Mouse (Mus musculus): Measurements from ENCODE around the gene Kif23. TPM values are rescaled to one million over a fixed set of nuclear protein-coding genes. Genes with fewer than 3 reads are reported as not detected.

Gene Kif23
- total and polyA plus RNA-seq, 2 experiments = 0.43 to 0.83 TPM

DNA sequence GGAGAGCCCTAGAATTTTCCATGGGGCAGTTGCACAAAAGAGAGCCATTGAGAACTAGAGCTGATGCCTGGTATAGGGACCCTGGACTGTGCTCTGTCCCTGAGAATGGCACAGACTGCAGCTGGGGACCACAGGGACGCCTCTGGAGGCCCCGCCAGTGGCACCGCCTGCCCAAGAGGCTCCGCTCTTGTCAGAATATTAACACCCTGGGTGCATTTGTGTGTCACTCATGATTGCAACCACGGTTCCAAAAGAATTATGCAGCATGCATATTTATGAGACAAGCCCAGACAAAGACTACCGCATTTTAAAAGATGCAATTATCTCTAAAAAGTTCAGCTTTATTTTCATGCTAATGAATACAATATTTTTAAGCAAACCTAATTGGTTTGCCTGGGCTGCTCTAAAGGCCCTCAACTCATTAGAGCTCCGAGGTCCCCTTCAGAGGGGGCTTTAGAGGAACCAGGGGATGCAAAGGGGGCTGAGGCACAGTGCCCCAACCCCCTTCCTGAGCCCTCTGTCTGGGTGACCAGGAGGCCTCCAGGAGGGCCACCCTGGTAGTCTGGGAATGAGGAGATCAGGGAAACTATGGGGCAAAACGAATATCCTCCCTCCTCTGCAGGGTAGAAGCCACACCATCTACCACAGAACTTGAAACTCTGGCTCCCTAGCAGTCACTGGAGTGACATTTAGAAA lies 74.2 kb downstream of the Kif23 start:
- Histone ChIP-seq H3K27me3 (ENCODE audit: control insufficient read depth, insufficient read depth, low read length) (no peaks in the 10 kb centered on the region), H3K9ac (ENCODE audit: low read depth, low read length) (no peak overlapping the region), H3K4me1 (ENCODE audit: control insufficient read depth, insufficient read depth, low read length) (no peaks in the 10 kb centered on the region), H3K79me2 (ENCODE audit: control insufficient read depth, insufficient read depth, low read length) (no peaks in the 10 kb centered on the region), H3K27ac (replicated peaks; ENCODE audit: insufficient read depth, low read depth, low read length) (no peak overlapping the region), H3K4me3 (ENCODE audit: insufficient read depth, low read depth, low read length) (no peak overlapping the region), H3K36me3 (ENCODE audit: control insufficient read depth, insufficient read depth, low read length) (no peaks in the 10 kb centered on the region)
- DNase-seq (ENCODE audit: extremely low read depth, low read depth, low spot score) = no peak
- 86% methylated on average over 8 of the region's 8 CpGs for WGBS
- TF ChIP-seq POLR2A (IDR thresholded peaks at IDR 0.05; ENCODE audit: extremely low read depth, insufficient read depth, low read length) = no peak
- TF ChIP-seq CTCF (IDR thresholded peaks at IDR 0.05; ENCODE audit: low read depth, low read length) = no peak

DNA sequence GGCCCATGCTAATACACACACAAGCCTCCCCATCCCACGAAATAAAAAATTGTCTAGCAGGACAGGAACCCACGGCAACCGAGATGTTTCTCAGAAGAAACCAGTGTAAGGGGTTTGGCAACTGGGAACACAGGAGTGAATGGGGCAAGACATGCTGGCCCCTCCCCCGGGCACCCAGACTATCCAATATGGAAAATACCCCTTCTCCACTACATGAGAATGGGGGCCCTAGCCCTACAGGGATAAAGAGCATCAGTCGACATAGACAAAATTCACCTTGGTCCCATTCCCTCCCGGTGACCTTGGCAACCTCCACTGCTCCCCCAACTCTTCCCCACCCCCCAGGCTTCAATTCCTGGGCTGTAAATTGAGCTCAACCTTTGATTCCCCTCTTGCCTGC lies 74.7 kb downstream of the Kif23 start:
- 80% methylated on average over 6 of the region's 6 CpGs for WGBS
- no peak overlapping the region for H3K9ac ChIP-seq (ENCODE audit: low read depth, low read length)
- H3K27me3 ChIP-seq (ENCODE audit: control insufficient read depth, insufficient read depth, low read length) = no peaks in the 10 kb centered on the region
- H3K79me2 ChIP-seq (ENCODE audit: control insufficient read depth, insufficient read depth, low read length) = no peaks in the 10 kb centered on the region
- no peak overlapping the region for H3K4me3 ChIP-seq (ENCODE audit: insufficient read depth, low read depth, low read length)
- TF ChIP-seq CTCF (IDR thresholded peaks at IDR 0.05; ENCODE audit: low read depth, low read length) = no peak
- no peak for TF ChIP-seq POLR2A (IDR thresholded peaks at IDR 0.05; ENCODE audit: extremely low read depth, insufficient read depth, low read length)
- H3K27ac ChIP-seq (replicated peaks; ENCODE audit: insufficient read depth, low read depth, low read length) = no peak overlapping the region
- H3K4me1 ChIP-seq (ENCODE audit: control insufficient read depth, insufficient read depth, low read length) = no peaks in the 10 kb centered on the region
- H3K36me3 ChIP-seq (ENCODE audit: control insufficient read depth, insufficient read depth, low read length) = no peaks in the 10 kb centered on the region
- no peak for DNase-seq (ENCODE audit: extremely low read depth, low read depth, low spot score)

DNA sequence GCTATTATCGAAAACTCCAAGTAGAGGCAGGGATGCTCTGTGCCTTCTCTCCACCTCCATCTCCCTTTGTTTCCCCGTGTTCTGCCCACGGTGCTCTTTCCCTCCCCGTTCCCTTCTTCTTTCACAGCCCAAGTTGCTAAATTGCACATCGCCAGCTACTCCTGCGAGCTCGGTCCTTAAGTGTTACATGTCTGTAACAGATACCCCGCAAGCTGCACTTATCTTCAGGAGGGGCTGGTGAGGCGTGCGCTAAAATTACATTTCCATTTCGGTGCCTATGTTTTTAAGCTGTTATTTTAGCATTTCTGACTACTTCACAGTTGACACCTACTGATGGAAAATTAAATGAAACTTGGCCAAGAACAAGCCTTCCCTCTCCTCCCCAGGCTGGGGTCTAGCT lies 78.9 kb downstream of the Kif23 start:
- H3K36me3 ChIP-seq (ENCODE audit: control insufficient read depth, insufficient read depth, low read length) = no peaks in the 10 kb centered on the region
- 85% methylated on average over 11 of the region's 11 CpGs for WGBS
- no peak for DNase-seq (ENCODE audit: extremely low read depth, low read depth, low spot score)
- no peak overlapping the region for H3K27ac ChIP-seq (replicated peaks; ENCODE audit: insufficient read depth, low read depth, low read length)
- no peak overlapping the region for H3K4me3 ChIP-seq (ENCODE audit: insufficient read depth, low read depth, low read length)
- H3K27me3 ChIP-seq (ENCODE audit: control insufficient read depth, insufficient read depth, low read length) = no peaks in the 10 kb centered on the region
- H3K9ac ChIP-seq (ENCODE audit: low read depth, low read length) = no peak overlapping the region
- H3K4me1 ChIP-seq (ENCODE audit: control insufficient read depth, insufficient read depth, low read length) = no peaks in the 10 kb centered on the region
- TF ChIP-seq POLR2A (IDR thresholded peaks at IDR 0.05; ENCODE audit: extremely low read depth, insufficient read depth, low read length) (no peak), CTCF (IDR thresholded peaks at IDR 0.05; ENCODE audit: low read depth, low read length) (no peak)
- no peaks in the 10 kb centered on the region for H3K79me2 ChIP-seq (ENCODE audit: control insufficient read depth, insufficient read depth, low read length)

Other genes with a start within 250 kb of the Kif23 start
- 1,606 and 2,153 TPM in 2 replicates for gene Rplp1, start 32.2 kb downstream of the Kif23 start, total RNA-seq (2014; rRNA removed)
- gene Rplp1, start 32.2 kb downstream of the Kif23 start, polyA plus RNA-seq (2012; rRNA removed) = 5,211 and 6,066 TPM in 2 replicates
- gene Paqr5, start 80.1 kb upstream of the Kif23 start, total RNA-seq (2014; rRNA removed) = 0.07 TPM in 1 of 2 replicates, not detected in the other
- 0.13 TPM in 1 of 2 replicates, not detected in the other for gene Paqr5, start 80.1 kb upstream of the Kif23 start, polyA plus RNA-seq (2012; rRNA removed)
- gene Glce, start 175.9 kb upstream of the Kif23 start, total RNA-seq (2014; rRNA removed) = 18.3 and 24.3 TPM in 2 replicates
- gene Glce, start 175.9 kb upstream of the Kif23 start, polyA plus RNA-seq (2012; rRNA removed) = 3.0 and 4.6 TPM in 2 replicates